Mouse (Mus musculus): ENCODE data around the gene Scd3. TPM values are rescaled to one million over a fixed set of nuclear protein-coding genes. Genes with fewer than 3 reads are reported as not detected.
"Not testable (repeated sequence)": the region's sequence is repeated elsewhere in the genome, so short reads cannot be mapped to it uniquely, and the experiment has no call there.

The Scd3 gene
- total RNA-seq, 2 experiments from 2014 or later = not detected

DNA sequence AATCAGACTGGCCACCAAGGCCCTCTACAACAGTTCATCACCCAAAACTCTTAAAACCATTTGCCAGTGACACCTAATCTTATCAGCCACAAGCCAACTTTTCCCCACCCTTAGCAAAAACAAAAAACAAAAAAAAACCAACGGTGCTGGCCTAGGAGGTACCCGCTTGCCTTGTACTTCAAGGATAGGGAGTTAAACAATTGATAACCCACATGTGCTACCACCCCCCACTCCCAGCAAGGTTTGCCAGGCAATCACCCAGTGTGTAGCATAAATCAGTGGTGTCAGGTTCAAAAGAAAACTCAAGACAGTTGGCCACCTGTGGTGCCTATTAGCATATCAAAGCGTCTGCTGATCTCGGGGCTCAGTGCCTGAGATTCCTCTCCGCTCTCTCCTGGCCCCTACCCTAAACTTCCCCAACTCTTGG lies 62.9 kb downstream of the Scd3 start:
- intact Hi-C loops (cut with DNase I) = loop anchor here (2.0 kb wide), 1 partner anchor 19 kb away; no protein-coding TSS in a partner anchor
- DNase-seq = no peak

DNA sequence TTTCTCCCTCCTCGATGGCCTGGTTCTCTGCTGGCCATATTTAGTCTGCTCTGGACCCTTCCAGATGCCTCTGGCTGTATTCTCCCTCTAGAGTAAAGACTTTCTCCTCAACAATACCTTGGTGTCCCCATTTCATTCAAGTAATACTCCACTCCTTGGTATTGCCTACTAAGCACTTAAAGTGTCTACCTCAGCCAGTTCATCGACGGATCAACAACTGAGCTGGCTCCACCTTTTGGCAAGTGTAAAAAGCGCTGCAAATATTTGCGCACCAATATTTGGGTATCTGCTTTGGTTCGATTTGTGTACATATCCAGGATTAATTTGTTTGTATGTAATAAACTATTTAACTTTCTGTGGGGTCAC lies 63.4 kb downstream of the Scd3 start:
- intact Hi-C loops (cut with DNase I) = loop anchor here (2.0 kb wide), 1 partner anchor 20 kb away; no protein-coding TSS in a partner anchor
- no peak for DNase-seq

DNA sequence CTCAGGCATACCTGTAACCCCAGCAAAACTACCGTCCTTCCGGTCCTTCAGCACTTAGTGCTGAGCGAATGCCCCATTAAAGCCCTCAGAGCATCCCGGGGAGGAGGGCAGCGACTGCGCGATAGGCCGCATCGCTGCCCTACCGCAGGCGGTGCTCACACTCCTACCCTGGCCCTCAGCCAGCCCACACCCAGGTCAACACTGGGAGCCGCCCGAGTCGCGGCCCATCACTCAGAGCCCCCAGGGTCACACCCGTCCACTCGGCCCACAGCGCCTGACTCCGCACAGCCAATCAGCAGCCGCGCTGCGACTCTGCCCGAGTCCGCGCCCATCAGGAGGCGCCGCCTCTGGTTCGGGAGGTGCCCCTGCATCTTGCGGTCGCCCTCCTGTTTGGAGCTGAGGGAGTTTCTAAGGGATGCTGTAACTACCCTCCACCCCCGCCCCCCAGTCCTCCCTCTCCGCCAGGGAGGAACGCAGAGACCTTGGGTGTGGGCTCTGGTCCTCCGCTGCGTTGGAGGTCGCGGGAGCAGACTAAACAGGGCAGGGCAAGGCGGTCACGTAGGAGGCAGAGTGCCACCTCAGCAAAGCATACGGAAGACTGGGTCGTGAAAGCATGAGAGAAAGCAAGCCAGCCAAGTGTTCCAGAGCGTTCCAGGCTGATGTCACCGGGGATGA lies 63.9 kb downstream of the Scd3 start:
- intact Hi-C loops (cut with DNase I) = loop anchor here (2.0 kb wide), 1 partner anchor 20 kb away; no protein-coding TSS in a partner anchor
- peak; percentile 84 to 86 for DNase-seq

DNA sequence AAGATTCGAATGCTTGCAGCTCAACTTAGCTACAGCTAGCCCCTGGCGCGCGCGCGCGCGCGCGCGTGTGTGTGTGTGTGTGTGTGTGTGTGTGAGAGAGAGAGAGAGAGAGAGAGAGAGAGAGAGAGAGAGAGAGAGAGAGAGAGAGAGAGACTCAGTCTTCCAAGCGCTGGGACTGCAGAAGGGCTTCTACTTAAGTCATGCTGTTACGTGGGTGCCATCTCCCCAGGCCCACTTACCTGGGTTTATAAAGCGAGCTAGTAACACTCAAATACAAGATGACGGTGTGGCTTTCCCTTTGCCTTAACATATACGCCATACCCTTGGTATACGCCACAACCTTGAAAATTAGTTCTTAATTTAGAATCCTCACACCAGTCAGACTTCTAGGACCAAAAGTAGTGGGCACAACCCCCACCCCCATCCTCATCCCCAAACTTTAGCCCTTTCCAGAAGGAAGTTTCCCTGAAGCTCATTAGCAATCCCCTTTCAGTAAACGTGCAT lies 64.5 kb downstream of the Scd3 start:
- DNase-seq = no peak
- intact Hi-C loops (cut with DNase I) = loop anchor here (2.0 kb wide), 1 partner anchor 21 kb away; no protein-coding TSS in a partner anchor

DNA sequence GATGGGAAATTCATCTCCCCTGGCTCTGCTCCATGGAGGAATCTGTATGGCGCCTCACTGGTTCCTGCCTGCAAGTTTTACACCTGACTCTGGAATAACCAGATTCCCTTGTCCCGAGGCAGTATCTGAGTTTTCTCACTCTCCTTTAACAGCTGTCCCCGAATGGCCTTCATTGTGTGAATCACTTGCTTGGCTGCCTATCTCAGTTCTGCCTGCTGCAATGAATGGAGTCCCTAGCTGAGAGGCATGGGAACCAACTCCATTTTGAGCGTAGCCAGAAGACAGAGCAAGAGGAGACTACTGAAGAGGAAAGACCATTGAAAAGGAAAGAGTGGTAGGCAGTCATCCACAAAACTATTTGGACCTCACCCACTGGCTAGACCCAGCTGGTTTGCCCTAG lies 70.6 kb downstream of the Scd3 start:
- no peak for DNase-seq
- intact Hi-C loops (cut with DNase I) = no loop called here

DNA sequence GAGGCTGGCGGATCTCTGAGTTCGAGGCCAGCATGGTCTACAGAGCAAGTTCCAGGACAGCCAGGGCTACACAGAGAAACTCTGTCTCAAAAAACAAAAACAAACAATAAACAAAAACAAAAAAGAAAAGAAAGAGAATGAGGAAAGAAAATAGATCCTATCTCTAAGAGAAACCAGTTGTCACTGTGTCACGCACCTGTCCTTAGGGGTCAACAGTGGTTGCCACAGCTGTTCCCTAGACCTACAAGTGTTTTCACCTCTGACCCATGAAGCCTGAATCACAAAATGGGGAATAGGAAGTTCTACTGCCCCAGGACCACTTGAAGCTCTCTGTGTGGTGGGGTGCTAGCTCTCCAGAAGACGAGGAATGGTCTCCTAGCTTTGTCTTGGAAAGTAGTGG lies 71.4 kb downstream of the Scd3 start:
- no peak for DNase-seq
- intact Hi-C loops (cut with DNase I) = no loop called here

DNA sequence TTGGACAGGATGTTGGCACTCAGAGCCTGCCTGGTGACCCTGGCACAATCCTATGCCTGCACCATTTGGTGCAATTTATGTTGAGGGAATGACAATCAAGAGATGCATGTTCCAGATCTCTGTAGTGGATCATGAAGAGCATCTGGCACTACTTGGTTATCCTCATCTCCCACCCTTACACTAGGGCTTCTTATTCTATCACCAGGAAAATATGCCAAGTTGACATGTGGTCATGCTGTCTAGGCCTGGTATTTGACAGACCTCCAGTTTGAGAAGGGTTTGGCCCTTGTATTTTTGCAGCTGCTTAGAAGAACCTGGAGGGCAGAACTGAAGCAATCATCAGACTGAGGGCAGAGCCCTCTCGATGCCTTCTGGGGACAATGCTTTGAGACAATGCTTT lies 72.3 kb downstream of the Scd3 start:
- intact Hi-C loops (cut with DNase I) = no loop called here
- no peak for DNase-seq

DNA sequence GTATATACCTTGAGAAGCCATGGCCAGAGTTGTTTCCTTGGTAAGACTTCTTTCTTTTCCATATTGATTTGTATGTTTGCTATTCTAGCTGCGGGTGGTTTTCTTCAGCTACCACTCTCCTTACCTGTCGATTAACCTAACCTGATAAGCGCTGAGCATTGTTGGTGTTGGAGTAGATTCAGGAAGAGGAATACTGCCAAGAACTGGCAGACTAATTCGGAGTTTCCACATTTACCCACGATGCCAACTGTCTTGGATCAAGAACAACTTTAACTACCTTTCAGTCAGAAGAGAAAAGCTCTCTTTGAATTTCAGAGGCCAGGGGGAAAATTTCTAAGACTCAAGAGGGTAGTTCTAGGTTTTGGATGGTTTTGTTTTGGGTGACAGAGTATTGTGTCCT lies 73.8 kb downstream of the Scd3 start:
- DNase-seq = no peak

DNA sequence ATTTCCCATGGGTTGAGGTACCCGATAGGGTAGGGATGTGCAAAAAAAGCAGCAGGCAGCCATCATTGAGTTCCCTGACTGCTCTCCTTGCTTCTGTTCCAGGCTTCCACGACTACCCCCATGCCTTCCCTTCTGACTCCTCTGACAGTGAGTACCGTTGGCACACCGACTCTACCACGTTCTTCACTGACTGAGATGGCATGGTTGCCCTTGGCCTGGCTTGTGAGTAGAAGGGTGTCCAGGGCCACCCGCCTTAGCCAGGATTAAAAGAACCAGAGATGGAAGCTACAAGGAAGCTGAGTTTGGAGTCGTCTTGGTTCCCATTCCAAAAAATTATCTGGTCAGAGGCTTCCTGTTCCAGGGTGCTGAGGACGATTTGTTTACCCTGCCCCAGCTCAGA lies 74.9 kb downstream of the Scd3 start:
- intact Hi-C loops (cut with DNase I) = no loop called here
- no peak for DNase-seq

More for the DNA sequence above, 73.8 kb downstream of the Scd3 start:
- intact Hi-C loops (cut with DNase I) = no loop called here

DNA sequence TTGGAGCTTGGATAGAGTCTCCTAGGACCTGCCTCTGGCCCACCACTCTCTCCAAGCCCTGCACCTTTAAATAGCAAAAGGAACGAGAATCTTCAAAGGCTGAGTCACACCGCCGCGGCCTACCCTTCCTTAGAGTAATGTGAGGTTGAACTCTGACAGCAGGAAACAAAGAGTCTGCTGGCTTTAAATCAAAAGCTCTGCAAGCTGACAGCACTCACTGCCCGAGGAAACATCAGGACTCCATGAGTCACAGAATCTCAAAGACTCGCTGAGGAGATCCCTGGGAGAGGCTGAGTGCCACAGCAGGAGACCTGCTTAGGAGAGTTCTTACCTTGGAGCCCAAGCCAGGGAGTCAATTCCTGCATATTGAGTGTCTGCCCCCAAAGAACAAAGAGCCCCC lies 77.7 kb downstream of the Scd3 start:
- intact Hi-C loops (cut with DNase I) = no loop called here
- DNase-seq = peak; percentile 14 to 36

DNA sequence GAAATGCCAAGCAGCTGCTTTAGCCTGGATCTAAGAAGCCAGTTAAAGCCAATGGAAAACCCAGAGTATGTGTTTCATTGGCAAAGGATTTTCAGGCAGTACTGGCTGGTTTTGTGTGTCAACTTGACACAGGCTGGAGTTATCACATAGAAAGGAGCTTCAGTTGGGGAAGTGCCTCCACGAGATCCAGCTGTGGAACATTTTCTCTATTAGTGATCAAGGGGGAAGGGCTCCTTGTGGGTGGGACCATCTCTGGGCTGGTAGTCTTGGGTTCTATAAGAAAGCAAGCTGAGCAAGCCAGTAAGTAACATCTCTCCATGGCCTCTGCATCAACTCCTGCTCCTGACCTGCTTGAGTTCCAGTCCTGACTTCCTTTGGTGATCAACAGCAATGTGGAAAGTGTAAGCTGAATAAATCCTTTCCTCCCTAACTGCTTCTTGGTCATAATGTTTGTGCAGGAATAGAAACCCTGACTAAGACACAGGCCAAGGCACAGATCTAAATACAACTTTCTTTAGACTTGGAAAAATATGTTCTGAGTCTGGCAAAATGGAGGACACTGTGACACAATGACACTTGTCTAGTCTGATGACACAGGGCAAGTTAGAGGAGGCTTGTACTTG lies 78.9 kb downstream of the Scd3 start:
- intact Hi-C loops (cut with DNase I); DNase-seq: not testable (repeated sequence)

DNA sequence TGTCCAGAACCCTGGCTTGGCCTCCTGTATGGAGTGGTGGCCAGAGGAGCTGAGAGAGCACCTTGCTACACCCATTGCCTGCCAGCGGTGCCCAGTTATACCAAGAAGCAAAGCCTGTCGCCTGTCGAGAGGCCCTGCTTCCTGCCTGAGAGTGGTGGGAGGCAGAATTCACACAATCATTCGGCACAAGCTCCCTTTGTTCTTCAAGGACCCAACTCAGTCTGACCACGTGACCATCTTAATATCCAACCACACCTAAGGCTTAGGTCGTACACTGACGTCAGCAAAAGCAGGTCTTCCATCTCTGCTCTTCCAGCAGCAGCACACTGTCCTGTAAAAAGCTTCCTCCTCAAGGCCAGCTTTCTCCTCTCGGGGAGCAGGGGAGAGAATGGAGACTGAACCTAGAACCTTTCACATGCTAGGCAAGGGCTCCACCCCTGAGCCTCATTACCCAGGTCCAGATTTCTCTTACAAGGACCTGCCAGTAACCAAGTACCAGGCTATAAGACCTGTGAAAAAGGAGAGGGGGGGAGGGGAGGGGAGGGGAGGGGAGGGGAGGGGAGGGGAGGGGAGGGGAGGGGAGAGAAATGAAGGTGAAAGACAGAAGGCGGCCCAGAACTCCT lies 79.6 kb downstream of the Scd3 start:
- DNase-seq = no peak
- intact Hi-C loops (cut with DNase I) = no loop called here

DNA sequence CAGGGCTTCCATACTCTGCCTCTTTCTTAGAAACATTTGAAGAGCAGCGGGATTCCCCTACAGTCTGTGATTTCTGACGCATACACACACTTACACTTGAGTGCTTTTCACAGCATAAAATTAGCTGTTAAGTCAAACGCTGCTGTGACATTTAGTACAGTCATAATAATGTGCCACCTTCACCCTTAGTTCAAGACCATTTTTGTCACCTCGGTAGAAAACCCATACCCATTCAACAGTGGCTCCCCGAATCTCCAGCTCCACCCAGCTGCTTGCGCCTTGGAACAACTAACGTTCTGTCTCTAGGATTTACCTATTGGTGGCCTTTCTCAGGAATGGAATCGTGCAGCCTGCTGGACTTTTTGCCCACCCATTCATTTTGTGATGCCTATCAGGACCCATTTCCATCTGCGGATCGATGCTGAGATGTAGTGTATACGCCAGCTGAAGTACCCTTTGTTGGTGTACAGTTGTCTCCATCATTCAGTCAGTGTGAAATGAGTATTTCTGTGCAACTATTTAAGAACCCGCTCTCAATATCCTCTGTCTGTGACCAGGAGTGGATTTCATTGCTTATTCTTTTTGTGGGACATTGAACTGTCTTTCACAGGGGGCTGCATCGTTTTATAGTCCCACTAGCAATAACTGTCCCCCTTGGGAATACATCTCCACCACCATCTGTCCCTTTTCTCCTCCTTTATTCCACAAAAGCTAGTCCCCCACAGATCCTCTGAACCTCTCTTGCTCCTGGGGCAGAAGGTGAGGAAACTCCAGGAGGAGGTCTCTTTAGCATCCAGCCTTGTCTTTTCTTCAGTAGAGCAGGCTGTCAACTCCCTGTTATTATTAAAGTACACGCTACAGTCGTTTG lies 80.3 kb downstream of the Scd3 start:
- intact Hi-C loops (cut with DNase I) = no loop called here
- DNase-seq = no peak

DNA sequence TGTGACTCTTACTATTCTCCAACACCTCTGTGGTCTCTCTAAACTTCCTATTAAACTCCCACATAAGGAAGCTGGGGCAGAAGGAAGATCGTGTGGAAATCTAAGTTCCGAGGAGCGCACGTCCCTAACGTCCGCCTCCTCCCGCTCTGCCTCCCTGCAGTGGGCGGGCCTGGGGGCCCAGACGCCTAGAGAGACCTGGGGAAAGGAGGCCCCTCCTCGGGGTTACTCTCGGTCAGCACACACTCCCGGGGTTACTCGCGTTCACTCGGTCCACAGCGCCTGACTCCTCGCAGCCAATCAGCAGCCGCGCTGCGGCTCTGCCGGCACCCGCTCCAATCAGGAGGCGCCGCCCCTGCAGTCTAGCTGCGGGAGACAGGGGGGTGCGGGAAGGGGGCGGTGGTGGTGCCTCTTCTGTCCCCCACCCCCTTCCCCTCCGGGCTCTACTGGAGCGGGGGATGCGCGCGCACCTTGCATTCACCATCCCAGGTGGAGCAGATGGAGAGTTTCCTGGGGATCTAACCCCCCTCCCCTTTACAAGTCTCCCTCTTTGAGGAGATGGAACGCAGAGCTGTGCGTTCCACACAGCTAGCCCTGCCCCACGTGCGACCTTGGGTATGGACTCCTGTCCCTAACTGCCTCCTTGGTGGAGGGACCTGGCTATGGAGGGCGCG lies 81.1 kb downstream of the Scd3 start:
- peak; percentile 88 to 89 for DNase-seq
- intact Hi-C loops (cut with DNase I) = no loop called here

DNA sequence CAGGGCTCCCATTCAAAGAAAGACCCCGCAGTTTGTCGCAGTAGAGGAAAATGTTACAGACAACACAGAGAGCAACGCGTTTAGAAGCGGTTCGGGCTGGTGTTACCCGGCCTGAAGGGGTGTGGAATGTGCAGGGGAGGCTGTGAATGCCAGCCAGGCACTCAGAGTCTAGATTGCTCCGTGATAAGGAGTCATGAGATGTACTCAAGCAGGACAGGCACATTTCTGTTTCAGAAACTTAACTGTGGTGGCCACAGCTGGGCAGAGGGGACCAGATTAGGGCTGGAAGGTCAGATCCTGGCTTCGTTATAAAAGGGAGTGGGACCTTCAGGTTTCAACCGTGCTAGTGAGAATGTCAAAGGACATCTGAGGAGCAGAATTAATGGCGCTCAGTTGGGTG lies 81.7 kb downstream of the Scd3 start:
- DNase-seq = no peak

DNA sequence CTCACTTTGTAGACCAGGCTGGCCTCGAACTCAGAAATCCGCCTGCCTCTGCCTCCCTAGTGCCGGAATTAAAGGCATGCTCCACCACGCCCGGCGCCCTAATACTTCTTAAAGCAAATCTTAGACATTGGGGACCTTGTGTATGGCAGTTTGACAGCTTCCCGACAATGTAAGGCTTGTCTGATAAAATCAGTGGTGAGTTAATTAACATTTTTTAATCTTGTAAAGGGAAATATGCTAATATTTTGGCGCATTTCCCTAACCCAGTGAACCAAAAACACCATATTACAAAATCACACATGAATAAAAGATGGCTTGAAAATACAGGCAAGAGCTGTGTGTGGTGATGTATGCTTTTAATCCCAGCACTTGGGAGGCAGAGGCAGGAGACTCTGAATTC lies 82.5 kb downstream of the Scd3 start:
- DNase-seq = no peak
- intact Hi-C loops (cut with DNase I) = no loop called here

More for the DNA sequence above, 81.7 kb downstream of the Scd3 start:
- intact Hi-C loops (cut with DNase I) = no loop called here

DNA sequence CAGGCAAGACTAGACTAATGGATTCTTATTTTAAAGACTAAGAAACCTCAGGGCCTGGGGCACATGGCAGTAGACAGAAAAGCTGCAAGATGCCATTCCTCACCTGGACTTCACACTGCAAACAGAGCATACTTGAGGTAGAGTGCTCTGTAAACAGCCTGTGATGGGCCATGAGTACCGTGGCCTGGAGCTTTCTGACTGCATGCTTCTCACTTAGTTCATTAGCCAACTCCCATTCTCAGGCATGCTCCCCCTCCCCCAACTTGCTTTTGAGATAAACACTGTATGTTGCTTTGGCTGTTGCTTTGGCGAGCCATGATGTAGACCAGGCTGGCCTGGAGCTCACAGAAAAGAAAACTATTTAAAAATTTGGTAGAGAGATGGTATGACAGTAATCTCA lies 83.0 kb downstream of the Scd3 start:
- no peak for DNase-seq
- intact Hi-C loops (cut with DNase I) = no loop called here

DNA sequence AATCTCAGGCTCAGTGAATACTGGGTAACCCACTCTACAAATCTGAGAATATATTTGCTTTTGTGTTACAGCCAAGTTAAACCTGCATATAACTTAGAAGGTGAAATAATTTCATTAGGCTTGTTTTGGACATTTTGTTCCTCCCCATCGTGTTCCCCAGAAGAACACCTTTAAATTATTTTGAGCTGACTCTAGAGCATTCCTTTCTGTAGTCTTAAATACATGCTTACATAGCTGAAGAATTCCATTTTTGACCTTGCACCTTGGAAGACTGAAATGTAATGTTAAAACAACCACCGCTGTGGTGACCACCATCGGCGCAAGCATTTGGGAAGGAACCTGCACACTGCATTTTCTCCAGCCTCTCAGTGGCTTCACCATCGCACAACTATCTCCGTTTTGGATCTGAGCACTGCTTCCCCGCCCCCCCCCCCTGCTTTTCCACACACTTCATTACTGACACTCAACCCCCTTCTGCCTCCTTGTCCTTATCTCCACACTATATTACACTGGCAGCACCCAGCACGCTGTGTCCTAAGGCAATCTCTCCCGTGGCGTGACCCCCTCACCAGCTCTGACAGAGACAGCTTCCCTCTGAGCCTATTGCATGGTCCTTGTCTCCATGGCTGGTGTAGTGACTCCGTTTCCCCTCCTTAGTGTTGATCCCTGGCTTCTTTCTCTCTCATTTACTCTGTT lies 84.5 kb downstream of the Scd3 start:
- no peak for DNase-seq
- intact Hi-C loops (cut with DNase I) = no loop called here

DNA sequence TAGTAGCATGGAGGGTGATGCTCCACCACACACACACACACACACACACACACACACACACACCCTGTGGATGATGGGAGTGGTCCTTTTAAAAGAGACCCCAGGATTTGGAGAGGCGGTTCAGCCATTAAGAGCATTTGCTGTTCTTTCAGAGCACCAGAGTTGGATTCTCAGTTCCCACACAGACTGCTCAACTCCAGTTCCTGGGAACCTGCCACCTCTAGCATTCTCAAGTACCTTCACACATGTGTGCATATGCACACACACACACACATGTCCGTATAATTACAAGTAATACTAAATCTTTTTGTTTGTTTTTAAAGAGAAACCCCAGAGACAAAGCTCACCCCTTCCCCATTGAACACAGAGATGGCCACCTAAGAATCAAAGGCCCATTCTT lies 89.0 kb downstream of the Scd3 start:
- no peak for DNase-seq
- intact Hi-C loops (cut with DNase I) = no loop called here

DNA sequence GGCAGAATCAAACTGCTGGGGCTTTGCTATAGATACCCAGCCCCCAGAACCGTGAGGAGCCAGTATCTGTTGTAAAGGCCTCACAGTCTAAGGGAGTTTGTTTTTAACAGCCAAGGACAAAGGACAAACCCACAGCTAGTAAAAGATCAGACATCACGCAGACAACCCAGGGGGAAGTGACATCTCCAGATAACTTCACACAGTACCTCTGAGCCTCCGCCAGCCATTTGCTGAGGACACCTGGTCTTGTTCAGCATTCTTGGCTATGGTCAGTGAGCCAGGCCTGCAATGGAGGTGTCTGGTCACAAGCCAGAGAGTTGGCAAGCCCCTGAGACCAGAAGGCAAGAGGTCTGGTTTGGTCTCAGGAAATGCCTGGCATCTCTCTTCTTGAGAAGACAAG lies 89.4 kb downstream of the Scd3 start:
- intact Hi-C loops (cut with DNase I) = no loop called here
- DNase-seq = no peak

All from heart, postnatal 14 days (tissue).